Mouse (Mus musculus) heart, embryonic 16.5 days (tissue): ENCODE results near the gene Rbpj. TPM values are rescaled to one million over a fixed set of nuclear protein-coding genes. Genes with fewer than 3 reads are reported as not detected.

Experiments used
- ATAC-seq: fragments of 200-750 bp; cut with Nextera tagmentation; replicated peaks from 2 replicates; pipeline ENCODE4 v1.8.0; 2017; ENCODE audit warnings: moderate number of reproducible peaks; ENCODE audit not compliant: insufficient read depth, low FRiP score; ENCODE audit errors: extremely low read depth
- H3K27ac ChIP-seq: fragments of 300-500 bp; sonication (generic); 2 replicates; pipeline ENCODE4 v1.5.1; 2014; ENCODE audit warnings: mild to moderate bottlenecking, low read length, control low read depth, moderate library complexity
- H3K27me3 ChIP-seq: fragments of 300-500 bp; sonication (generic); 2 replicates; pipeline ENCODE4 v1.6.1; 2014; ENCODE audit warnings: low read length, mixed read lengths; ENCODE audit not compliant: control insufficient read depth, insufficient read depth
- H3K36me3 ChIP-seq: fragments of 300-500 bp; sonication (generic); 2 replicates; pipeline ENCODE4 v1.6.1; 2014; ENCODE audit not compliant: control insufficient read depth, insufficient read depth
- H3K4me1 ChIP-seq: fragments of 300-500 bp; sonication (generic); 2 replicates; pipeline ENCODE4 v1.6.1; 2014; ENCODE audit warnings: low read length, mixed read lengths; ENCODE audit not compliant: control insufficient read depth, insufficient read depth
- H3K4me2 ChIP-seq: fragments of 300-500 bp; sonication (generic); 2 replicates; pipeline ENCODE4 v1.6.1; 2014; ENCODE audit warnings: low read depth, mild to moderate bottlenecking, control low read depth, low read length
- H3K4me3 ChIP-seq: fragments of 300-500 bp; sonication (generic); 2 replicates; pipeline ENCODE4 v1.5.1; 2014; ENCODE audit warnings: mild to moderate bottlenecking, control low read depth, low read length
- H3K9ac ChIP-seq: fragments of 300-500 bp; sonication (generic); 2 replicates; pipeline ENCODE4 v1.6.1; 2014; ENCODE audit warnings: low read length, control low read depth
- H3K9me3 ChIP-seq: fragments of 300-500 bp; sonication (generic); replicated peaks from 2 replicates; pipeline ENCODE4 v1.6.1; 2016; ENCODE audit warnings: low read length; ENCODE audit not compliant: control insufficient read depth
- WGBS: fragments of 180-500 bp; shearing (Covaris S2); extraction: QIAGEN DNeasy Blood & Tissue Kit; methylation state at CpG from one replicate; pipeline ENCODE4 v1.1.7; 2014; 5-methylcytosine and 5-hydroxymethylcytosine counted together
- polyA plus RNA-seq: library from polyadenylated mRNA; unstranded; fragments of >200 nt; fragmentation: Nextera tagmentation; extraction: Ambion mirVana; gene quantifications from 2 replicates; pipeline ENCODE4 v1.2.1, GENCODE M21; 2015

Rbpj gene
- polyA plus RNA-seq, result 20.3 and 20.5 TPM in 2 replicates

- Histone ChIP-seq H3K27me3 (no peaks in the 10 kb centered on the region), H3K4me2 (no peak within 1 kb of the TSS), H3K4me3 (no peak within 1 kb of the TSS), H3K4me1 (peaks cover 15% of the 10 kb centered on the region), H3K9me3 (no peaks in the 10 kb centered on the region), H3K9ac (no peak within 1 kb of the TSS), H3K27ac (no peak within 1 kb of the TSS), H3K36me3 (no peaks in the 10 kb centered on the region)
- ATAC-seq, result no peak
- WGBS, result 87% methylated on average over 9 of the region's 9 CpGs
Measured at GRCm38 (mm10) chr5:53465883-53466282, at the start of gene Rbpj. Rbpj (plus strand) TSS chr5:53466152.

- Histone ChIP-seq H3K9ac (no peak overlapping the region), H3K27me3 (no peaks in the 10 kb centered on the region), H3K36me3 (no peaks in the 10 kb centered on the region), H3K27ac (no peak overlapping the region), H3K4me3 (no peak overlapping the region), H3K4me2 (no peak overlapping the region), H3K9me3 (no peaks in the 10 kb centered on the region), H3K4me1 (no peaks in the 10 kb centered on the region)
- WGBS, result 67% methylated on average over 1 of the region's 1 CpGs
- no peak for ATAC-seq
Measured at GRCm38 (mm10) chr5:53420777-53421176, 45.2 kb upstream of the Rbpj start.

GRCm38 (mm10) chr5:53421291-53421690, 44.7 kb upstream of the Rbpj start:
- H3K9me3 ChIP-seq, result no peaks in the 10 kb centered on the region
- H3K4me3 ChIP-seq, result no peak overlapping the region
- ATAC-seq, result no peak
- H3K4me2 ChIP-seq, result no peak overlapping the region
- no peak overlapping the region for H3K27ac ChIP-seq
- no peaks in the 10 kb centered on the region for H3K4me1 ChIP-seq
- H3K27me3 ChIP-seq, result no peaks in the 10 kb centered on the region
- no peaks in the 10 kb centered on the region for H3K36me3 ChIP-seq
- WGBS, result 50% methylated on average over 4 of the region's 4 CpGs
- H3K9ac ChIP-seq, result no peak overlapping the region

- ATAC-seq, result peak; percentile 32; the same call in 1 of the 2 replicates
- Histone ChIP-seq H3K27ac (no peak overlapping the region), H3K4me3 (no peak overlapping the region), H3K9ac (no peak overlapping the region), H3K27me3 (no peaks in the 10 kb centered on the region), H3K4me2 (no peak overlapping the region), H3K36me3 (no peaks in the 10 kb centered on the region), H3K4me1 (0 out of 2 replicates have a peak, but pooled peaks cover 3% of the 10 kb centered on the region), H3K9me3 (no peaks in the 10 kb centered on the region)
- 61% methylated on average over 4 of the region's 4 CpGs for WGBS
Measured at GRCm38 (mm10) chr5:53427411-53427810, 38.5 kb upstream of the Rbpj start.

GRCm38 (mm10) chr5:53429683-53430477, 36.1 kb upstream of the Rbpj start:
- WGBS, result 65% methylated on average over 10 of the region's 10 CpGs
- no peak for ATAC-seq
- H3K27ac ChIP-seq, result peak overlapping the region; percentile 35; the same call in 1 of the 2 replicates

GRCm38 (mm10) chr5:53432451-53432850, 33.5 kb upstream of the Rbpj start:
- ATAC-seq, result no peak
- Histone ChIP-seq H3K4me1 (0 out of 2 replicates have a peak, but pooled peaks cover 3% of the 10 kb centered on the region), H3K9ac (no peak overlapping the region), H3K4me2 (no peak overlapping the region), H3K4me3 (no peak overlapping the region), H3K27ac (no peak overlapping the region), H3K9me3 (no peaks in the 10 kb centered on the region), H3K27me3 (no peaks in the 10 kb centered on the region), H3K36me3 (no peaks in the 10 kb centered on the region)
- WGBS, result 85% methylated on average over 4 of the region's 4 CpGs

More at GRCm38 (mm10) chr5:53429683-53430477, 36.1 kb upstream of the Rbpj start:
- Histone ChIP-seq H3K4me3 (no peak overlapping the region), H3K9me3 (no peaks in the 10 kb centered on the region), H3K4me2 (no peak overlapping the region), H3K27me3 (no peaks in the 10 kb centered on the region), H3K4me1 (0 out of 2 replicates have a peak, but pooled peaks cover 3% of the 10 kb centered on the region), H3K36me3 (no peaks in the 10 kb centered on the region), H3K9ac (no peak overlapping the region)

GRCm38 (mm10) chr5:53436905-53437632, 28.9 kb upstream of the Rbpj start:
- Histone ChIP-seq H3K4me1 (no peaks in the 10 kb centered on the region), H3K27ac (no peak overlapping the region), H3K27me3 (no peaks in the 10 kb centered on the region), H3K36me3 (no peaks in the 10 kb centered on the region), H3K9ac (no peak overlapping the region), H3K4me2 (no peak overlapping the region), H3K4me3 (no peak overlapping the region), H3K9me3 (no peaks in the 10 kb centered on the region)
- no peak for ATAC-seq
- 76% methylated on average over 6 of the region's 6 CpGs for WGBS

GRCm38 (mm10) chr5:53437767-53438166, 28.2 kb upstream of the Rbpj start:
- 59% methylated on average over 4 of the region's 4 CpGs for WGBS
- no peak for ATAC-seq
- Histone ChIP-seq H3K27ac (no peak overlapping the region), H3K4me3 (no peak overlapping the region), H3K4me2 (no peak overlapping the region), H3K9ac (no peak overlapping the region), H3K9me3 (no peaks in the 10 kb centered on the region), H3K4me1 (no peaks in the 10 kb centered on the region), H3K27me3 (no peaks in the 10 kb centered on the region), H3K36me3 (no peaks in the 10 kb centered on the region)

GRCm38 (mm10) chr5:53438268-53438667, 27.7 kb upstream of the Rbpj start:
- no peaks in the 10 kb centered on the region for H3K9me3 ChIP-seq

More at GRCm38 (mm10) chr5:53438268-53438667, 27.7 kb upstream of the Rbpj start:
- Histone ChIP-seq H3K27ac (no peak overlapping the region), H3K4me1 (no peaks in the 10 kb centered on the region), H3K4me3 (no peak overlapping the region), H3K27me3 (no peaks in the 10 kb centered on the region), H3K36me3 (no peaks in the 10 kb centered on the region), H3K4me2 (no peak overlapping the region), H3K9ac (no peak overlapping the region)
- WGBS, result 56% methylated on average over 3 of the region's 3 CpGs
- no peak for ATAC-seq
